Mouse (Mus musculus) forebrain, postnatal 0 days (tissue): ENCODE data around the gene Klhl18. TPM values are rescaled to one million over a fixed set of nuclear protein-coding genes. Genes with fewer than 3 reads are reported as not detected.
"Not testable (repeated sequence)": the region's sequence is repeated elsewhere in the genome, so short reads cannot be mapped to it uniquely, and the experiment has no call there.

ENCODE experiments used
- ATAC-seq: fragments of 200-750 bp; cut with Nextera tagmentation; 2 replicates; pipeline ENCODE4 v1.8.0; 2017; ENCODE audit warnings: mild to moderate bottlenecking, moderate library complexity
- DNase-seq: peaks from one replicate; pipeline ENCODE4 v3.0.0-alpha.2; 2015
- H3K27ac ChIP-seq: fragments of 300-500 bp; sonication (generic); 2 replicates; pipeline ENCODE4 v1.5.1; 2014; ENCODE audit warnings: low read depth, mild to moderate bottlenecking, antibody characterized with exemption, low read length, moderate library complexity, mixed read lengths
- H3K27me3 ChIP-seq: fragments of 300-500 bp; sonication (generic); 2 replicates; pipeline ENCODE4 v1.6.1; 2014; ENCODE audit warnings: mild to moderate bottlenecking, low read length, mixed read lengths; ENCODE audit not compliant: insufficient read depth
- H3K36me3 ChIP-seq: fragments of 300-500 bp; sonication (generic); 2 replicates; pipeline ENCODE4 v1.6.1; 2014; ENCODE audit warnings: mild to moderate bottlenecking, moderate library complexity; ENCODE audit not compliant: insufficient read depth
- H3K4me1 ChIP-seq: fragments of 300-500 bp; sonication (generic); 2 replicates; pipeline ENCODE4 v1.6.1; 2014; ENCODE audit warnings: antibody characterized with exemption; ENCODE audit not compliant: insufficient read depth
- H3K4me2 ChIP-seq: fragments of 300-500 bp; sonication (generic); 2 replicates; pipeline ENCODE4 v1.6.1; 2014; ENCODE audit warnings: low read depth, mild to moderate bottlenecking, moderate library complexity
- H3K4me3 ChIP-seq: fragments of 300-500 bp; sonication (generic); 2 replicates; pipeline ENCODE4 v1.5.1; 2014; ENCODE audit warnings: low read depth, low read length, mixed read lengths
- H3K9ac ChIP-seq: fragments of 300-500 bp; sonication (generic); 2 replicates; pipeline ENCODE4 v1.6.1; 2014; ENCODE audit warnings: mild to moderate bottlenecking
- H3K9me3 ChIP-seq: fragments of 300-500 bp; sonication (generic); 2 replicates; pipeline ENCODE4 v1.6.1; 2016; ENCODE audit warnings: low read length
- CTCF ChIP-seq: sonication (generic); IDR thresholded peaks from 2 replicates; pipeline ENCODE4 v1.5.1; 2016; ENCODE audit warnings: antibody characterized with exemption, control low read depth, low read depth
- WGBS: fragments of 180-500 bp; shearing (Covaris S2); extraction: QIAGEN DNeasy Blood & Tissue Kit; methylation state at CpG from one replicate; pipeline ENCODE4 v1.1.7; 2014; 5-methylcytosine and 5-hydroxymethylcytosine counted together
- polyA plus RNA-seq: library from polyadenylated mRNA; unstranded; fragments of >200 nt; fragmentation: Nextera tagmentation; extraction: Ambion mirVana; gene quantifications from 2 replicates; pipeline ENCODE4 v1.2.1, GENCODE M21; 2015
- total RNA-seq: library from RNA; depleted of rRNA; stranded (reverse); fragments of >200 nt; gene quantifications from 2 replicates; pipeline ENCODE4 v1.2.3, GENCODE M21; 2014

Gene Klhl18
- total and polyA plus RNA-seq, 2 experiments from 2014 or later, result 19.3 to 36.8 TPM

- H3K27ac ChIP-seq, H3K4me1 ChIP-seq, H3K9ac ChIP-seq, H3K36me3 ChIP-seq, DNase-seq, H3K4me3 ChIP-seq, H3K4me2 ChIP-seq, ATAC-seq, H3K27me3 ChIP-seq, H3K9me3 ChIP-seq: not testable (repeated sequence)
- WGBS, result 81% methylated on average over 4 of the region's 4 CpGs
- peak; percentile 20; the same call in 1 of the 2 replicates for TF ChIP-seq CTCF
Measured at GRCm38 (mm10) chr9:110403240-110403639, 73.3 kb downstream of the Klhl18 start.

- Histone ChIP-seq H3K36me3 (peaks cover 10% of the 10 kb centered on the region), H3K27me3 (no peaks in the 10 kb centered on the region), H3K4me3 (no peak overlapping the region), H3K4me1 (peaks cover 8% of the 10 kb centered on the region; the same call in 1 of the 2 replicates), H3K9ac (no peak overlapping the region), H3K4me2 (no peak overlapping the region), H3K27ac (no peak overlapping the region), H3K9me3 (no peaks in the 10 kb centered on the region)
- 96% methylated on average over 2 of the region's 2 CpGs for WGBS
- ATAC-seq, result no peak
- DNase-seq, result no peak
- no peak for TF ChIP-seq CTCF
Measured at GRCm38 (mm10) chr9:110402731-110403130, 73.8 kb downstream of the Klhl18 start.

GRCm38 (mm10) chr9:110400650-110401049, 75.8 kb downstream of the Klhl18 start:
- no peak overlapping the region for H3K4me2 ChIP-seq
- H3K4me1 ChIP-seq, result no peaks in the 10 kb centered on the region
- no peak overlapping the region for H3K27ac ChIP-seq
- no peak overlapping the region for H3K9ac ChIP-seq
- no peak for TF ChIP-seq CTCF
- H3K36me3 ChIP-seq, result peaks cover 24% of the 10 kb centered on the region
- 89% methylated on average over 5 of the region's 5 CpGs for WGBS
- no peaks in the 10 kb centered on the region for H3K9me3 ChIP-seq
- no peak overlapping the region for H3K4me3 ChIP-seq
- no peaks in the 10 kb centered on the region for H3K27me3 ChIP-seq
- ATAC-seq, result no peak
- no peak for DNase-seq

- 80% methylated on average over 4 of the region's 4 CpGs for WGBS
- no peak overlapping the region for H3K27ac ChIP-seq
- no peak overlapping the region for H3K9ac ChIP-seq
- ATAC-seq, result no peak
- no peak for DNase-seq
- no peak for TF ChIP-seq CTCF
- H3K4me2 ChIP-seq, result no peak overlapping the region
- H3K36me3 ChIP-seq, result peaks cover 77% of the 10 kb centered on the region
- H3K27me3 ChIP-seq, result no peaks in the 10 kb centered on the region
- H3K9me3 ChIP-seq, result no peaks in the 10 kb centered on the region
- no peaks in the 10 kb centered on the region for H3K4me1 ChIP-seq
- no peak overlapping the region for H3K4me3 ChIP-seq
Measured at GRCm38 (mm10) chr9:110393295-110393694, 83.2 kb downstream of the Klhl18 start.

- Histone ChIP-seq H3K9ac (no peak overlapping the region), H3K36me3 (peaks cover 90% of the 10 kb centered on the region), H3K4me1 (no peaks in the 10 kb centered on the region), H3K27me3 (no peaks in the 10 kb centered on the region), H3K4me3 (no peak overlapping the region), H3K9me3 (no peaks in the 10 kb centered on the region), H3K4me2 (no peak overlapping the region), H3K27ac (no peak overlapping the region)
- 97% methylated on average over 3 of the region's 3 CpGs for WGBS
- no peak for TF ChIP-seq CTCF
- DNase-seq (no peak), ATAC-seq (no peak)
Measured at GRCm38 (mm10) chr9:110390843-110391242, 85.7 kb downstream of the Klhl18 start.

GRCm38 (mm10) chr9:110388011-110388410, 88.5 kb downstream of the Klhl18 start:
- Histone ChIP-seq H3K4me3 (no peak overlapping the region), H3K4me2 (no peak overlapping the region), H3K27ac (no peak overlapping the region), H3K27me3 (no peaks in the 10 kb centered on the region), H3K9me3 (no peaks in the 10 kb centered on the region), H3K36me3 (peaks cover 99% of the 10 kb centered on the region), H3K9ac (no peak overlapping the region), H3K4me1 (no peaks in the 10 kb centered on the region)
- DNase-seq (no peak), ATAC-seq (no peak)
- 94% methylated on average over 7 of the region's 7 CpGs for WGBS
- TF ChIP-seq CTCF, result no peak

- Histone ChIP-seq H3K4me1 (no peaks in the 10 kb centered on the region), H3K4me2 (no peak overlapping the region), H3K9me3 (no peaks in the 10 kb centered on the region), H3K36me3 (peaks cover 94% of the 10 kb centered on the region), H3K27ac (no peak overlapping the region), H3K9ac (no peak overlapping the region), H3K4me3 (no peak overlapping the region), H3K27me3 (no peaks in the 10 kb centered on the region)
- no peak for TF ChIP-seq CTCF
- no peak for DNase-seq
- 78% methylated on average over 7 of the region's 7 CpGs for WGBS
- no peak for ATAC-seq
Measured at GRCm38 (mm10) chr9:110384369-110384929, 92.0 kb downstream of the Klhl18 start.

- Histone ChIP-seq H3K9ac (no peak overlapping the region), H3K27ac (no peak overlapping the region), H3K36me3 (peaks cover 92% of the 10 kb centered on the region), H3K9me3 (no peaks in the 10 kb centered on the region), H3K27me3 (no peaks in the 10 kb centered on the region), H3K4me3 (no peak overlapping the region), H3K4me1 (no peaks in the 10 kb centered on the region), H3K4me2 (no peak overlapping the region)
- ATAC-seq, result no peak
- TF ChIP-seq CTCF, result no peak
- DNase-seq, result no peak
- 82% methylated on average over 12 of the region's 12 CpGs for WGBS
Measured at GRCm38 (mm10) chr9:110381292-110381691, 95.2 kb downstream of the Klhl18 start.
